Mouse (Mus musculus) kidney, postnatal 25 days (tissue): ENCODE measurements at regions not wholly inside any gene's neighbourhood (a gene's known extent, or its start where the extent isn't known, plus 50 kb on each side); places are given as distances from the start of the nearest gene placed in this dataset.

Experiments
- DNase-seq, 2 experiments: peaks; one replicate each; pipeline ENCODE4 v3.0.0; 2021; ENCODE audit warnings: mixed read lengths in 2 of 2

DNA sequence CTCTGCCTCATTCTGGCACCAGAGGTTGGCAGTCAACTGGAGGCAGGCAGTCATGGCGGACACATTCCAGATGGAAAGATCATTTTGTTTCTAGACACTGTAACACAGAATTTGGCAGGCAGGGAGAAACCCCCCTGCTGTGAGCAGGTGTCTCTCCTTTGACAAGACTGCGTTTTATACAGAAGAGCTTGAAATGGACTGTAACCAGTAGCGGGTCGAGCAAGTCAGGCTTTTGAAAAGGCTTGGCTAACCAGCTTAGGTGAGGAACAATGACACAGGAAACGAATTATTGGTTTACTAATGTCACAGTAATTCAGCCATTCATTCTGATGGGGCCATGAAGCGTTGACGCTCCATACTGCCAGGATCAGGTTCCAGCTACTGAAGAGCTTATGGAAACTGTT, 275.3 kb upstream of the Slc24a5 start:
- no peak for DNase-seq

DNA sequence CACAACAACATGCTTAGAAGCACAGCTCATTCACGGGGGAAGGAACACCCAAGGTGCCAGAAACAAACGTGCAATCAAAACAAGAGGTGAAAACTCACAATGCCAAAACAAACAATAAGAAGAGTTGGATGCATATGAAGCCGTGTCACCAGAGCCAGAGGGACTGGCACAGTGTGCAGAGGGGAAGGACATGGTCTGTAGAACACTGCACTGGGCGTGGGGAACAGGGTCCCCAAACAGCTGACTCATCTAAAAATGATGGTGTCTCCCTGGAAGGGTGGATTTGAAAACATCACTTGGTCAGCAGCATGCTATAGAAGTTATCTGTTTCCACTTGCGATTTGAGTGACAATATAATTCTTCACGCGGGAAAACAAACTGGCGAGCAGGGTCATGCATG, 256.2 kb upstream of the Slc24a5 start:
- DNase-seq = no peak

DNA sequence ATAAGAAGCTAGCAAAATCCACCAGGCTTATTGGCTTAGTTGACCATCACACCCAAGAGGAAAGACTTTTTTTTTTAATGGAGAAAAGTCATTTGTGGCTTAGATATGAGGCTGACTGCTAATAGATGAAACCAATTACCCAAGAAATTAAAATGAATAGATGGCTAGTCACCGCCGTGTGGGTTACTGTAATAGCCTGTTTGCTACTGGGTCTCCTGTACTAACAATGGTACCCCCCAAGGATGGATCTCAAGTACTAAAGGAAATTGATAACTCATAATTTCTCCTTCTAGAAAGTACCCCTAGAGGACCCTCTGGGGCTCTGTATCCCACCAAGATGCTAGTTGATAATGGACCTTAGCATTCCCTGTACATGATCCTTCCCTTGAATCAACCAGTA, 251.1 kb upstream of the Slc24a5 start:
- no peak for DNase-seq

DNA sequence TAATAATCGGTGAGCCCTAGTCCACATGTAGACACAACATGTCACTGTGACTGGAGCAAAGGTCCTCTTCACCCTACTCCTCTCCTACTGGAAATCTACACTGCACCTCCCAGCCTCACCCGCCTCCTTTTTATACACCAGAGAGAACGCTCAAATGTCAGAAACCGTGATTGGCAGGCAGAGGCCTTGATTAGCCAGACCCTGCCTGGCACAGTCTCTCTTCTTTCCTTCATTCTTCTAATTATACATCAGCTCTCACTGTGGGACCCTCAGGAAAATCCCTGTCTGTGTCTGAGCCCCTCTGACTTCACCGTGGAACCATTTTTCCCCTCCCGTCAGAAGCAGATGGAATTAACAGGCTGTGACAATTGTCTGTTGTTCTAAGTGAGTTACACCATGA, 248.1 kb upstream of the Slc24a5 start:
- peak in 1 of 2 experiments; percentile 23 for DNase-seq

DNA sequence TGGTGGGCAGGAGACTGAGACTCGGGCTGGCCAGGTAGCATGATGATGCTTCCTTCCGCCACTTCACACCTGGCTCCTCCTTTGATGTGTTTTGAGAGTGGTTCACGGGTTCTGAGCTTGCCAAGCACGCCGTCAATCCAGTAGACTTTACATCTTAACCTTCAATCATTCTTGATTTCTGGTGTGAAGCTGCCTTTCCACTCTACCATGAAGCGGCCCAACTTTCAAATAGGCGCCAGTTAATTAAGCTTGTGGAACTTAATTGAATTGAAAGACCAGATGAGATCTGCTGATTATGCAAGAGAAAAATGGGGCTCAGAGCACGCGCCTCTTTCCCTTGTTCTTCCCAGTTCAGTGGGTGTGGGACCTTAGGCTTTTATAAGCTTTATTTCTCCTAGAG, 247.1 kb upstream of the Slc24a5 start:
- DNase-seq = peak in 1 of 2 experiments; percentile 38

DNA sequence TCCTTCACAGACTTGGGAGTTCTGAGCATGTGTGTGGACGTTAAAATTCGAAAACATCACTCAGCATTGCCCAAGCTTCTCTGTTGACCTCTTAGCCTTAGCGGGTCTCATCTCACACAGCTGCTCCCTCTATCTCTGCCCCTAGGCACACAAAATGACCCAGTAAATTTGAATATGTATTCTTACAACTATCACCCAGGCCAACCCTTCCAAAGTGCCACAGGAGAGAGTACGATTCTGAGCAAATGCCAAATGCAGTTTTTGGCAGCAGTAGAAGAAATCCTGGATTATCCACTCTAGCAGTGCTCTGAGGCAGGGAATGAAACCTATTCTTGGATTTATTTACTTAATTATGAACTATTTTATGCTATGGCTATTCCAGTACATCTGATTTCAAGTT, 246.6 kb upstream of the Slc24a5 start:
- no peak for DNase-seq

- peak; percentile 62 to 77 for DNase-seq
Observed at GRCm38 (mm10) chr2:124848812-124849211, 219.1 kb upstream of the Slc24a5 start.

- DNase-seq = peak; percentile 89 to 92
Observed at GRCm38 (mm10) chr2:124858504-124858903, 209.4 kb upstream of the Slc24a5 start.

DNA sequence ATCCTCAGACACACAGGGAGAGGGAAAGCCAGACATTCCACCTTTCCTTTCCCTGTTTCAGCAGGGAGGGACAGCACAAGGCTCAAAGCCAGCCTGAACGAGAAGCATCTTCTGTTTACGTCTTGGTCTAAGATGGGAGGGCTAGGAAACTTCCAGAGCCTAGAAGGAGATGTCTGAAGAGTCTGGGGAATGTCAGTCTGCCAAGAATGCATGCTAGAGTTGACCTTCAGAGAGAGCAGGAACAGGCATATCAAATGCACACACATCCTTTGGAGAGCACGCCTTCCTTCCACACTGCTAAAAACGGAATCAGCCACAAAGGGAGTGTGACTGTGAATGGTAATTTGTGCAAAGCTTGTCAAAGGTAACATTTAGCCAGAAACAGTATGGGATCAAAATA, 179.7 kb upstream of the Slc24a5 start:
- DNase-seq = no peak

DNA sequence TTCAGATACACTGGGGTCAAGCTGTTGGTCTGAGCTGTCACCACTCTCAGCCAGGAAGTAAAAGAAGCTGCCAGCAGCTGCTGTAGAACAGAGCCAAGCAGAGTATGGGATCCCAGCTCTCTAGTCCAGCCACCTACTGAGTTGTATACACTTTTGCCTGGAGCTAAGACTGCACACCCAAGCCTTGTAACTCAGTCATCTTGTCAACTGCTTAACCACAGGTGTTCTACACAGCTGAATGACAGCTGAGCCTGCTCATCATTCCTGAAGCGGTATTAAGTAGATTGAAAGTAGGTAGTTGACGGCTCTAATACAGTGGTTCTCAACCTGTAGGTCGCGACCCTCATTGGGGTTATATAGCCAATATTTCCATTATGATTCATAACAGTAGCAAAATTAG, 172.9 kb upstream of the Slc24a5 start:
- no peak for DNase-seq

DNA sequence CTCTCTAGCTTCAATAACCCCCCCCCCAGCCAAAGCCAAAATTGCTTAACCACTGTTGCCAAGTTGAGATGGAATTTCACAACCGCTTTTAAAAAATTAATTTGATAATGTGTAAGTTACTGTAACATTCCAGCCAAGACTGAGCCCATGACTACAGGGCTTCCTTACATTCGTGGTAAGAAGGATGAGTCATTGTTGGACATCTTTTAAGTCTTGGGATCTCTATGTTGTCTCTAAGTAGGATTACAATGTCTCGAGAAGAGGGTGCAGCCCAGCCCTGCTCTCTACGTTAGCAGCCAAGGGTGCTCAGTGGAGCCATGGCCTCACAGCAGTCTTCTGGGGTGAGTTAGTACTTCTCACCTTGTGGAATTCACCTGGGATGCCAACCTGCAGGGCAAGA, 164.4 kb upstream of the Slc24a5 start:
- no peak for DNase-seq

- DNase-seq = peak; percentile 29 to 40
Observed at GRCm38 (mm10) chr2:124905076-124905475, 162.8 kb upstream of the Slc24a5 start.

DNA sequence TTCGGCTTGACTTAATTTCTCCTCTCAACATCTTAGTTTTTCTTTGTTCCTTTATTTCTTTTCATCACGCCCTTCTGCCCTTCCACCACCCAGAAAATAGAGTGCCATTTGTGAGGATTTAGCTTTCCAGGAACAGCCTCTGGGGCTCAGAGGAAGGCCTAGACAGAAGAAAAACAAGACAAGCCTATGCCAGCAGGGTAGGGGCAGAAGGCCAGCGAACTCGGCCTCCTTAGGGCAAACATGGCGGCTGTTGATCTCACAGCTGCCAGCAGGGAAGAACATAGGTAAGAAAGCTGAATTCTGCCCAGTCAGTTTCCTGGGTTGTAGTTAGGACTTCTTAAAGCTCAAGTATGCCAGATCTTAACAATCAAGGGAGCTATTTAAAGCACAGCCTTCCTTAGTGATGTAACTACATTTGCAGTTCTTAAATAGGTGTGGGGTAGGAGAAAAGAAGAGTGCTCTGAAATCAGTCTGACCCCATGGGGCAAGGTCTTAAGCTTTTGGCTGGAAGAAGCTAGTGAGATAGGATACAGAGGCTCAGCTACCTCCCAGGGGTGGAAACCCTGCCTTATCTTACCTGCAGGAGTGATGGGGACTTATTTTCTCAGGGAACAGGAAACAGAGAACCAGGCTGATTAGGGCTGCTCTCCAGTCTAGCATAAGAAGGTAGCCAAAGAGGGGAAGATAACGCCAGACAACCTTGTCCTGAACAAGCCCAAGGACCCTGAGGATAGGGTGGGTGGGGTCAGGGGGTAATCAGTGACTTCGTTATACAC, 148.8 kb upstream of the Slc24a5 start:
- no peak for DNase-seq

GRCm38 (mm10) chr2:124919762-124920255, 148.1 kb upstream of the Slc24a5 start:
- DNase-seq = peak in 1 of 2 experiments; percentile 9

DNA sequence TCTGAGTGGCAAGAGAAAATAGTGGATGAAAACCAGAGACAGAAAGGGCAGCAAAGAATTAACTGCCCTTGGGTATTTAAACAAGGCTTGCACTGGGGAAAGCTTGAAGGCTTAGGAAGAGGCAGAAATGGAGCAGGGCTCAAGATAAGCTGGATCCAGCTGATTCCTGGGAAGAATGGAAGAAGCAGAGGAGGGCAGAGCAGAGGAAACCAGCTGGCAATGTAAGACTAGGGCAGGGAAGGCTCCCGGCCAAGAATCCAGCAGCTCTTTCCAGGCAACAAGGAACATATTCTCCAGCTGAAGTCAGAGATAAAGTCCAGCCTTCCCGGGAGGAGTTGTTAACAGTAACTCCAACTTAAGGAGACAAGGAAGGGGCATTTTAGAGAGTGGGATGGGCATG, 147.7 kb upstream of the Slc24a5 start:
- DNase-seq = no peak

GRCm38 (mm10) chr2:124927882-124928758, 139.8 kb upstream of the Slc24a5 start:
- peak; percentile 47 to 76 for DNase-seq

DNA sequence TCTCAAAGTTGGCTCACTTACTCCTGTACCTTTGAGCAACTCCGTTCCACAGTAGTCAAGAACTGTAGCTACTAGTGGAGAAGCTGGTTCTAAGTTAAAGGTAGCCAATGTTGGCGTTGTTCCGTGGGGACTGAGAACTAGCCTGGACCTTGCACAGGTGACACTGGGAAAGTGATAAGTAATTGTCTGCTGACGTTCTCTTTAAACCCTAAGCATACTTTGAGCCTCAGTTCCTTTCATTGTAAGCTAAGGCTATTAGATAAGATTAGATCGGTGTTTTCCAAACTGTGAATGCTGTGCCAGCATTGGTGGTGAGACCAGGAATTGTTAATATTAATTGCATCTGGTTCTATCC, 139.2 kb upstream of the Slc24a5 start:
- no peak for DNase-seq

DNA sequence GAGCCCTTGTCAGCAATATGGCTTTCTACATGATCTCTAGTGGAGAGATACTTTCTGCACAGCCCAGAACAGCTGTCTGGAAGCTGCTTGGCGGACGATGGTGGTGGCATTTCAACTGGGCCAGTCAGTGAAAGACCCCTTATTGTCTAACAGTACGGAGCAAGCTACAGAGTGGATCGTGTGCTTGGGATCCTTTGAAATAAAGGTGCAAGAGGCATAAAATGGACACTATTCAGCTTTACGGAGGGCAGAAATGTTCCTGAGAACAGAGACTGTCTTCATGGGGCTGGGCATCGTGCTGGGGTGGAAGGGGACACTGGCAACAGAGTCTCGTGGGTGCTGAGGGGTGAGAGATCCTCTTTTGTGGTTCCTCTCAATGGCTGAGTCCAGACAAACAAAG, 137.2 kb upstream of the Slc24a5 start:
- DNase-seq = no peak

GRCm38 (mm10) chr2:124932566-124932965, 135.4 kb upstream of the Slc24a5 start:
- DNase-seq = no peak

DNA sequence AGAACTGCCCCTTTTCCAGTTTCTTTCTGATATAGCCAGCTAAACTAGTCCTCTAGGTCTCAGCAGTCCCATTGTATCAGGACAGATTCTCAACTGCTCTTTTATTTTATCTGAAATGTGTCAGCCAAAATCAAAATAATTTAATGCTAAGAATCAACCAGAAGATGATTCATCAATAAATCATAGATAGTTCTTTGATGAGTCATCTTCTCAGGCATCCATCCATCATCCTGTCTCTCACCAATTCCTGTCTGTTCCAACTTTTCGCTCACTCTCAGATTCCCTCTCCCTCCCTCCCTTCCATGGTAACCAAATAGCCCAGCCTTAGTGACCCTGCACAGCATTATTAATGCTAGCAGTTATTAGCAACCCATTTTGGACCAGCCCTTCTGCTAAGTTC, 134.0 kb upstream of the Slc24a5 start:
- no peak for DNase-seq

DNA sequence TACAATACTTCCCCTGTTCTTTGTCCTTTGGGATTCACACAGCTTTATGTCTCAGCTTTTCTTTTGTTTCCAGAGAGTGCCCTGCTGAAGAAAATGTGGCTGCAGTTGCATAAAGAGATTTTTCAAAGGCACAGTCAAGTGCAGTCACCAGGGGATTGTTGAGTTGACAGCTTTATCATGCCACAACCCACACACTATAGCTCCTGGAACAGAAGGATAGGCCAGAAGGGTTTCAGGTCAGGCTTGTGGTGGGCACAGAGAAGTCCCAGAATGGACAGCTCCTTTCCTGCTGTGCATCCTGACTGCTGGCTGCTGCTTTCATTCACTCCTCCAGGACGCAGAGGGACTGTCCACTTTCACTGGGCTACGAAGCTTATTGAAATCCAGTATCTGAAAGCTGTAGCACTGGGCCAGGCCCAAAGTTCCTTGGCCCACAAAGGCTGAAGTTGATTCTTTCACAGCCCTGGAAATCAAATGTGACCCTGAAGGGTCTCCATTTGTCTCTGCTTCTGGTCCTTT, 119.6 kb upstream of the Slc24a5 start:
- DNase-seq = no peak

- peak; percentile 50 to 83 for DNase-seq
Observed at GRCm38 (mm10) chr2:124948812-124949211, 119.1 kb upstream of the Slc24a5 start.

DNA sequence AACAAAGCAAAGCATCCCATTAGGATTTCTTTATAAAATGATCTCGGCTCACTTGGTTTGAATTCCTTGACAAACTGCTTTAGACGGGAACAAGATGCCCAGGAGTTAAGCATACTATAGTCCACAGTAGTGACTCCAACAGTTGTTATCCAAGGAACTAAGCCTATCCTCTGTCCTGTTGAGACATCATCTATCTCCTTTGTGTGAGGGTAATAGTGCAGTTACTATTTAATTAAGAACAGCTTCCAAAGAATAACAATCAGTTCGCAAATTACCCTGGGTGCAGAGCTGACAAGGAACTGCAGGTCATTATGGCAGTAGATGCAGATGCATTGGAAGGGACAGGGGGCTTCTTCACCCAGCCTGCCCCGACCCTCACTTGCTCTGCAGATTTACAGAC, 115.7 kb upstream of the Slc24a5 start:
- DNase-seq = no peak

DNA sequence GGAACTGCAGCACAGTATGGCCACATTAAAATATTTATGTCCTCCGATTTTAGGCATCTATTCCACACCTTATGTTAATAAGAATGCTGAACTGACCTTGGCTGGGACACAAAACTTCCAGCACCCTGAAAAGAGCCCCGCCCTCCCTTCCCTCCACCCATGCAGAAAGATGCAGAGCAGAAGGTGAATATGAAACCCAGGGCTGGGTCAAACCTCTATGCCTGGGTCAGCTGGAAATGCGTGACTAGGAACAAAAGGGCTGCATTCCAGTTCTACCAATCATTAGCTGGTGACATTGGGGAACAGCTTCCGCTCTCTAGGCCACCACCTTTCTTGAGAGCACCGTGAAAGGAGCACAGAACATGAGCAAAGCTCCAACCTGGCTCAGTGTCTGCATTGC, 114.9 kb upstream of the Slc24a5 start:
- DNase-seq = peak; percentile 52 to 75
